26 mouse cellular contexts compared by ENCODE assay signal in the genomic region with DNA sequence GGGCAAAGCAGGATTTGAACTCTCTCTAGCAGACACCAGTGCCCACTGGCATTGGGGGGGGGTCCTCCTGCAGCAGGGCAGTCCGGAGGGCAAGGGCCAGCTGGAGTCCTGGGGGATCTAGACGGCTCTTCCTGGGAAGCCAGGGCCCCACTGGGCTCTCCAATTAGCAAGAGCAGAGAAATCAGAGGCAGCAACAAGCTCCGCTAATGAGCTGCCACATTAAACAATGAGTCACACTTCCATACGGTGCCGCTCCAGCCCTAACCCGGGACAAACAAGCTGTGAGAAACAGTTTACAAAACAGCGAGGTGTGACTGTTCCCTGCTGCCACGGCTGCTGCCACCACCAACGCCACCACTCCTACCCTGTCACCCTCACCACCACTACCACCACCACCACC. TPM values are rescaled to one million over a fixed set of nuclear protein-coding genes. Genes with fewer than 3 reads are reported as not detected.
DNase-seq lines count a peak whose midpoint lies in the region; ATAC-seq lines count a peak whose summit lies in the region.
"Had no signal": no experiment of that assay in that cellular context is flagged by ENCODE, and none has a peak within 500 bp of the region (broad histone marks: within the 10 kb centered on the region; RNA-seq: fewer than 3 reads in every experiment).

No protein-coding gene starts in this region.

- WGBS in forebrain, embryonic 11.5 days: 13% methylated on average over 9 of the region's 9 CpGs
- 18% methylated on average over 9 of the region's 9 CpGs for WGBS in forebrain, embryonic 10.5 days

- no peak overlapping the region for H3K4me3 ChIP-seq in forebrain, embryonic 11.5 days (ENCODE audit: low read depth, low read length)
- no peak overlapping the region for H3K4me3 ChIP-seq in forebrain, embryonic 10.5 days
- H3K4me3 ChIP-seq: heart, adult 2 months; heart, embryonic 13.5 days; limb, embryonic 12.5 days; neural tube, embryonic 12.5 days had no signal

- ATAC-seq in forebrain, embryonic 11.5 days (replicated peaks; ENCODE audit: low FRiP score): peak; percentile 82
- ATAC-seq: inflammation-experienced regulatory T-cells, adult 6 months; liver, postnatal 0 days; lung, postnatal 0 days had no signal

- DNase-seq in forebrain, embryonic 11.5 days (ENCODE audit: low spot score): peak; percentile 64
- DNase-seq in forebrain, embryonic 10.5 days (ENCODE audit: extremely low spot score, low spot score): no peak
- DNase-seq in layer of hippocampus, adult 9-11 months: peak; percentile 17
- no peak for DNase-seq in layer of hippocampus, postnatal 10 days (ENCODE audit: low spot score in 2 of 2)
- DNase-seq in right cerebral cortex, postnatal 25 days: peak; percentile 23
- DNase-seq in right cerebral cortex, postnatal 4 days: no peak
- no peak for DNase-seq in adrenal gland, adult 8-10 months
- DNase-seq in left cerebral cortex, postnatal 10 days (ENCODE audit: extremely low spot score in 1 of 2, low spot score in 2 of 2): no peak
- DNase-seq: adrenal gland, postnatal 36 days; cerebellum, adult 11-12 months; cerebellum, postnatal 10 days; gastrocnemius, postnatal 36 days; heart, adult 2 months; heart, postnatal 14 days; kidney, adult 2 months; layer of hippocampus, postnatal 36 days; liver, postnatal 0 days; right cerebral cortex, postnatal 14 days had no signal

- H3K4me2 ChIP-seq in forebrain, embryonic 11.5 days (ENCODE audit: low read depth, low read length, severe bottlenecking): no peak overlapping the region
- H3K4me2 ChIP-seq: heart, embryonic 13.5 days; limb, embryonic 12.5 days; liver, embryonic 11.5 days; midbrain, embryonic 11.5 days; neural tube, embryonic 12.5 days had no signal

- H3K9me3 ChIP-seq in forebrain, embryonic 11.5 days (ENCODE audit: control insufficient read depth, low read length): no peaks in the 10 kb centered on the region
- no peaks in the 10 kb centered on the region for H3K9me3 ChIP-seq in forebrain, embryonic 10.5 days
- H3K9me3 ChIP-seq: heart, embryonic 13.5 days; limb, embryonic 12.5 days; neural tube, embryonic 12.5 days had no signal

- H3K27me3 ChIP-seq in forebrain, embryonic 11.5 days (ENCODE audit: control insufficient read depth, insufficient read depth, low read length): no peaks in the 10 kb centered on the region
- peaks cover 26% of the 10 kb centered on the region for H3K27me3 ChIP-seq in forebrain, embryonic 10.5 days (ENCODE audit: poor library complexity, severe bottlenecking)
- H3K27me3 ChIP-seq: neural tube, embryonic 12.5 days had no signal

- H3K9ac ChIP-seq in forebrain, embryonic 11.5 days (ENCODE audit: low read length): no peak overlapping the region
- H3K9ac ChIP-seq: heart, embryonic 13.5 days; limb, embryonic 12.5 days; liver, postnatal 0 days; neural tube, embryonic 12.5 days had no signal

- H3K27ac ChIP-seq in forebrain, embryonic 11.5 days (ENCODE audit: low read depth, low read length): no peak overlapping the region
- H3K27ac ChIP-seq in forebrain, embryonic 10.5 days: no peak overlapping the region
- H3K27ac ChIP-seq: heart, adult 2 months; heart, embryonic 13.5 days; kidney, postnatal 0 days; limb, embryonic 12.5 days; neural tube, embryonic 12.5 days had no signal

- intact Hi-C loops in left cerebral cortex, postnatal 10 days (cut with DNase I): no loop called here

- no peaks in the 10 kb centered on the region for H3K36me3 ChIP-seq in forebrain, embryonic 11.5 days (ENCODE audit: control insufficient read depth, insufficient read depth, low read length)
- no peaks in the 10 kb centered on the region for H3K36me3 ChIP-seq in forebrain, embryonic 10.5 days (replicated peaks)
- H3K36me3 ChIP-seq: heart, embryonic 13.5 days; limb, embryonic 12.5 days; neural tube, embryonic 12.5 days had no signal

- peaks cover 6% of the 10 kb centered on the region; the same call in 1 of the 2 replicates for H3K4me1 ChIP-seq in forebrain, embryonic 11.5 days (replicated peaks; ENCODE audit: control insufficient read depth, insufficient read depth, low read length)
- H3K4me1 ChIP-seq in forebrain, embryonic 10.5 days: peaks cover 18% of the 10 kb centered on the region
- H3K4me1 ChIP-seq: heart, embryonic 13.5 days; limb, embryonic 12.5 days; neural tube, embryonic 12.5 days had no signal

RNA-seq across cellular contexts. Expression of gene Foxo6, which starts 17.4 kb away (rescaled TPM):
- 0.39 and 1.1 TPM in 2 replicates for polyA plus RNA-seq in forebrain, embryonic 11.5 days (2014; fragmentation: Nextera tagmentation; extraction: Ambion mirVana)
- polyA plus RNA-seq in forebrain, embryonic 10.5 days (2016; fragmentation: Nextera tagmentation; extraction: Ambion mirVana): 0.06 TPM in 2 replicates
- total RNA-seq in layer of hippocampus, postnatal 10 days (2021): 10 to 100 TPM; 60.4 to 61.7 TPM
- 1 to 10 TPM in 2 of 4 experiments, under 1 TPM in 2; 0.90 to 1.6 (median 1.1) TPM for total RNA-seq in adrenal gland, adult 8-10 months (2022)
- 10 to 100 TPM; 27.6 to 28.4 TPM for total RNA-seq in left cerebral cortex, postnatal 10 days (2021)
- polyA plus RNA-seq: heart, embryonic 13.5 days; inflammation-experienced regulatory T-cells, adult 6 months; liver, postnatal 0 days had no signal

Comparison
In these comparisons a context has a peak if more than half of its experiments do, and no peak if none do; other contexts are left out.
1. DNase-seq: peak in forebrain, embryonic 11.5 days (single experiment), layer of hippocampus, adult 9-11 months (single experiment) and right cerebral cortex, postnatal 25 days (single experiment); none in forebrain, embryonic 10.5 days (single experiment), layer of hippocampus, postnatal 10 days (0 of 2), right cerebral cortex, postnatal 4 days (single experiment), adrenal gland, adult 8-10 months (single experiment) and left cerebral cortex, postnatal 10 days (0 of 2).
2. RNA of gene Foxo6, which starts 17.4 kb away (total RNA-seq): 60.4 to 61.7 TPM in layer of hippocampus, postnatal 10 days and 27.6 to 28.4 TPM in left cerebral cortex, postnatal 10 days; 0.90 to 1.6 TPM in adrenal gland, adult 8-10 months; every median in the first group is over 10 times any median in the second.